Mouse (Mus musculus) lung, adult 2 months (tissue): ENCODE results near the gene Mtcl1. TPM values are rescaled to one million over a fixed set of nuclear protein-coding genes. Genes with fewer than 3 reads are reported as not detected.

Source experiments
- DNase-seq: peaks from one replicate; pipeline ENCODE4 v3.0.0; 2022
- H3K4me1 ChIP-seq: fragments of 200-500 bp; 2 replicates; pipeline ENCODE4 v1.6.1; 2011; ENCODE audit warnings: low read length; ENCODE audit not compliant: control insufficient read depth, insufficient read depth
- H3K4me3 ChIP-seq: fragments of 200-500 bp; replicated peaks from 2 replicates; pipeline ENCODE3; 2011; ENCODE audit warnings: low read depth, mild to moderate bottlenecking, control low read depth, low read length; ENCODE audit errors: extremely low read depth
- CTCF ChIP-seq: fragments of 200-500 bp; IDR thresholded peaks from 2 replicates; pipeline ENCODE4 v1.5.1; 2011; ENCODE audit warnings: mild to moderate bottlenecking, low read length, control low read depth; ENCODE audit not compliant: insufficient read depth
- POLR2A ChIP-seq: fragments of 200-500 bp; IDR thresholded peaks from 2 replicates; pipeline ENCODE4 v1.6.1; 2011; ENCODE audit warnings: low read depth, mild to moderate bottlenecking, control low read depth, low read length, borderline replicate concordance; ENCODE audit errors: extremely low read depth
- WGBS: fragments of 180-500 bp; shearing (Covaris S2); methylation state at CpG from one replicate; pipeline ENCODE4 v1.1.7; 2018; 5-methylcytosine and 5-hydroxymethylcytosine counted together
- polyA plus RNA-seq: library from polyadenylated mRNA; depleted of rRNA; stranded (reverse); fragments of >200 nt; gene quantifications from 2 replicates; pipeline ENCODE4 v1.2.3, GENCODE M21; 2012

The Mtcl1 gene
- polyA plus RNA-seq, 1 experiment = 30.6 TPM

DNA sequence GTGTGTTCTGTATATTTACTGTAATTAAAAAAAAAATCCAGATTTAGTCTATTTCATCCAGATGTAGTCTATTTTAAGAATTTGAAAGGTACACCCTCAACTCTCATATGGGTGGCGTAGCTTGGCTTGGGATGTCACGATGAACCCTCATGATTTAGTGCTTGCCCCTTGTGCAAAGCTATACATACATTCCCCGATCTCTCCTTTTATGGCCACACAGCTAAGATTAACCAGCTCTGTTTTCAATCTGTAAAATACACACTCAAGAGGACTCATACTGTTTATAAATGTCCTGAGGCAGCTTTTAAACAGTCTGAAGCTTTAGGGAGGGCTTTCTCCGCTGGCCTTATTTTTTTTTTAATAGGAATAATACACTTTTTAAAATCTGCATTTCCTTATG, 49.8 kb downstream of the Mtcl1 start:
- TF ChIP-seq CTCF (no peak), POLR2A (no peak)
- Histone ChIP-seq H3K4me1 (peaks cover 4% of the 10 kb centered on the region), H3K4me3 (no peak overlapping the region)
- WGBS = 87% methylated on average over 4 of the region's 4 CpGs
- DNase-seq = no peak

GRCm38 (mm10) chr17:66394571-66394970, 55.0 kb downstream of the Mtcl1 start:
- WGBS = 26% methylated on average over 9 of the region's 9 CpGs
- Histone ChIP-seq H3K4me1 (peaks cover 3% of the 10 kb centered on the region; the same call in 1 of the 2 replicates), H3K4me3 (no peak overlapping the region)
- no peak for TF ChIP-seq POLR2A
- DNase-seq = no peak

DNA sequence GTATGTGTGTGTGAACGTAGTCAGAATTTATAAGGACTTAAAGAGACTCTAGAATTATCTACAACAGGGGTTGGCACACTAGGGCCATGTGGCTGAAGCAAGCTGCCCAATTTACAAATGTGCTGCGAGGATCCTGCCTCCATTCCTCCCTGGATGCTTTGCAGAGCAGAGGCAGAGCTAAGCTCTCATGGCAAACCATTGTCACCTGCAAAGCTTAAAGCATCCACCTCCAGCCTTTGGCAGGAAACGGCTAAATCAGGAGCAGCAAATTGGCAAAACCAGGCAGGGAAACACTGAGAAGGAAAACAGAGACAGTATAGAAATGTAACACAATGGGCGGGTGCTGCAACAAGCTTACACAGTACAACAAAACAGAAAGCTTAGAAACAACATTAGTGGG, 61.2 kb downstream of the Mtcl1 start:
- no peak overlapping the region for H3K4me3 ChIP-seq
- WGBS = 89% methylated on average over 4 of the region's 4 CpGs
- no peak for DNase-seq
- TF ChIP-seq CTCF = no peak
- TF ChIP-seq POLR2A = no peak
- H3K4me1 ChIP-seq = no peaks in the 10 kb centered on the region

DNA sequence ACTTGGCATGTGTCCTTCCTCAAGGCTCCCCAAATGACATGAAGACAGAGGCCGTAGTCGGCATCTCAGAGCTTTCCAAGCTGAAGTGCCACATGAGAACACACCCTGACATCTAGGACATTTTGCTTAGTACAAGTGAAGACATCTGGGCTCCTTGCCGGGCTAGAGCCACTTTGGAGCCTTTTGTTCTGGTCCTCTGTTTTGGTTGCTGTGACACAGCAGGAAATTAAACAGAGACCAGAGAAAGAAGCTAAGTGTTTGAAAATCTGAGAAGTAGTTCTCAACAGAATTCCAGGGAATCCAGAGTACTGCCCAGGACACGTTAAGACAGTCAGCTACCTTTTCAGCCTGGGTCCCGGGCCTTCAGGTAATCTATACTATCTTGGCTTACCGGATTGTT, 68.2 kb downstream of the Mtcl1 start:
- WGBS = 58% methylated on average over 6 of the region's 6 CpGs
- no peak for DNase-seq
- peaks cover 3% of the 10 kb centered on the region; the same call in 1 of the 2 replicates for H3K4me1 ChIP-seq
- no peak overlapping the region for H3K4me3 ChIP-seq
- TF ChIP-seq POLR2A (no peak), CTCF (no peak)

DNA sequence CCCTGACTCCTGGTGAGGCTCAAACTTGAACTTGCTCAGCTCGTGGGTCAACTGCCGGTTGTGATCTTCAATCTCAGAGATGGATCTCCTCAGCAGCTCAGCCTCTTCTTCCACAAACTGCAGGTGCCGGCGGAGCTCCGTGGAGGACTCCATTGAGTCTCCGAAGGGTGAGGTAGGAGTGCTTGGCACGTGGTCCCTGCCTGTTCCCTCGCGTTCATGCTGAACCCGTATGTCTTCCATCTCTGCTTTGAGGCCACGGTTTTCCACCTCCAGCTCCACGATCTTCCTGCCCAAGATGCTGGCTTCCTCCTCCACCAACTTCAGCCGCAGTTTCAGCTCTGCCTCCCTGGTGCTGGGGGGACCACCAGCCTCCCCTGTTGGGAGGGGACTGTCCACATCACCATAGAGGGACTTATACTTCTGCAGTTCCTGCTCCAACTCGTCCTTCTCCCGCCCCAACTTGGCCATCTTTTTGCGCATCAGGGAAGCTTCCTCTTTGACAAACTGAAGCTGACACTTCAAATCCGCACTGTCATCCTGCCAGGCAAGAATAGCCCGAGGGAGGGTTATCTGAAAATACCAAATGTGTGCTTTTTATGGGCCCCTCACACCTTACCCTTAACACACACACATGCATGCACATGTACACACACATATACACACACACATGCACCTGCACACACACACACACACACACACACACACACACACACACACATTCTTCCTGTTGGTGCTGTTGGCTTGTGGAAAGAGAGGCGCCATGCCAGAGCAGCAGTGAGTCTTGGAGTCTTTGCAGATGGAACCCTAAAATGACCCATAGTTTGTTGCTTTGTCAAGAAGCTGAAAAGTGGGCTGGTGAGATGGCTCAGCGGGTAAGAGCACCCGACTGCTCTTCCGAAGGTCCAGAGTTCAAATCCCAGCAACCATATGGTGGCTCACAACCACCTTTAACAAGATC, 69.4 kb downstream of the Mtcl1 start:
- peaks cover 3% of the 10 kb centered on the region; the same call in 1 of the 2 replicates for H3K4me1 ChIP-seq
- 90% methylated on average over 22 of the region's 22 CpGs for WGBS
- TF ChIP-seq POLR2A (no peak), CTCF (no peak)

DNA sequence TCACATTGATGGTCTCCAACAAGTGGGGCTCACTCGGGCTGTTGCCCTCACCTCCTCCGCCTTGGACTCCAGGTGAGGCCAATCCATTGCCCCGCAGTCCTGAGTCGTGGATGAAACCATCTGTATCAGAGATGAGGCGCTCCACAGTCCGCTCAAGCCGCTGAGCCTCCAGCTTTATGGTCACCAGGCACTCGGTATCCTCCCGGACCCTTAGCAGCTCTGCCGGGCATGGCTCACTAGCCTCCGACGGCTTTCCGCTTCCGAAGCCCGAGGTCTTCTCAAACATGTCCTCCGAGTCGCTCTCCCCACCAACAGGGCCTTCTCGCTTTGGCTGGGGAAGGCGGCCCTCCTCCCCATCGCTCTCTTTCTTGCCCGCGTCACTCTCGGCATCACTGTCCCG, 70.2 kb downstream of the Mtcl1 start:
- no peak for DNase-seq
- TF ChIP-seq CTCF = no peak
- no peak for TF ChIP-seq POLR2A
- Histone ChIP-seq H3K4me3 (no peak overlapping the region), H3K4me1 (peaks cover 8% of the 10 kb centered on the region)
- 97% methylated on average over 24 of the region's 24 CpGs for WGBS

More for the DNA sequence above, 69.4 kb downstream of the Mtcl1 start:
- no peak for DNase-seq
- no peak overlapping the region for H3K4me3 ChIP-seq

DNA sequence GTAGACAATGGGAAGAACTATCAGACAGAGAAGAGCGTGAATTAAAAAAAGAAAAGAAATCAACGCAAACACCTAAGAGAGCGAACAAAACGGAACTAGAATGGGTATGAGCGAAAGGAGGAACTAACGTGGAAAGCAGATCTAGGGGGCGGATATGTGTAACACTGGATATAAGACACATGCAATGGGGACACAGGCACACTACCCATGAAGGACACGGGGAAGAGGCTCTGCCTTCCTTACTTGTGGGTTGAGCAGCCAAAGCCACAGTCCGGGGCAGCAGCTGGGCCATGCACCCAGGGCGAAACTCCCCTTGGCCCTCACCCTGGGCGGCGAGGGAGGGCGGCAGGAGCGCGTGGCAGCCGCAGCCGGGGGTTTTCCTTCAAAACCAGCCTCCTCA, 71.4 kb downstream of the Mtcl1 start:
- no peak for DNase-seq
- Histone ChIP-seq H3K4me1 (peaks cover 8% of the 10 kb centered on the region), H3K4me3 (no peak overlapping the region)
- 92% methylated on average over 17 of the region's 17 CpGs for WGBS
- no peak for TF ChIP-seq CTCF
- no peak for TF ChIP-seq POLR2A

DNA sequence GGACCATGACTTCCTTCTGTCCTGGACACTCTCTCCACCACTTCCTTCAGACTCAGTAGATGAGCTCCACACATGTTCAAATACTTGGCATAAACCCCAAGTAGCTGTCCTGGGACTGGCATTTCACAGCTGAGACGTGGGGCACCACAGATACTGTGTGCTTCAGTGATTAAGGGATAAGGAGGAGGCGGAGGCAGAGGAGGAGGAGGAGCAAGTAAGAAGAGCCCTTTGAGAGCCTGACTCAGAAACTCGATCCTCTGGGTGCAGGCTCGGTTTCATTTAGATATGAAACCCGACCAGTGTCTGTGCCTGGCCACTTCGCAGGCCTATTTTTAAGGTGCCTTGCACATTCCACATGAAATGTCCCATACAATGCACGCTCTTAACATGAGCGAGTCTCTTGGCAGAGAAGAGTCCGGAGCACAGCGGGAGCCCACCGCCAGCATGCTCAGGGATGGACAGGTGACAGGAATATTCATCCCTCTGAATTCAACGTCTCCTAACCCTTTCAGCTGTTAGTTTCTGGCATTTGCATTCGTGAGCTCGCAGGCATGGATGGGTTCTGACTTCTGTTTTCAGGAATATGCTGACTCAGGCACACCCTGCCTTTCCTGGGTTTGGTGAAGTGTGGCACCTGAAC, 74.8 kb downstream of the Mtcl1 start:
- Histone ChIP-seq H3K4me3 (no peak overlapping the region), H3K4me1 (peaks cover 8% of the 10 kb centered on the region)
- TF ChIP-seq POLR2A (no peak), CTCF (no peak)
- 53% methylated on average over 14 of the region's 14 CpGs for WGBS
- DNase-seq = peak; percentile 39

- 60% methylated on average over 9 of the region's 9 CpGs for WGBS
- no peak for TF ChIP-seq CTCF
- no peak for TF ChIP-seq POLR2A
- DNase-seq = peak; percentile 33
- H3K4me1 ChIP-seq = peaks cover 8% of the 10 kb centered on the region
- no peak overlapping the region for H3K4me3 ChIP-seq
Measured at GRCm38 (mm10) chr17:66370867-66371266, 78.7 kb downstream of the Mtcl1 start.
